32 mouse cellular contexts compared by ENCODE assay signal in genomic region chr5:74711988-74712387, GRCm38 (mm10). TPM values are rescaled to one million over a fixed set of nuclear protein-coding genes. Genes with fewer than 3 reads are reported as not detected.
"Had no signal": no experiment of that assay in that cellular context is flagged by ENCODE, and none has a peak within 500 bp of the region (broad histone marks: within the 10 kb centered on the region; RNA-seq: fewer than 3 reads in every experiment).

No protein-coding gene starts in this region.

- H3K4me1 ChIP-seq: limb, embryonic 15.5 days; liver, embryonic 12.5 days; liver, embryonic 13.5 days; liver, embryonic 15.5 days; lung, embryonic 15.5 days; midbrain, embryonic 15.5 days; neural tube, embryonic 12.5 days had no signal

- H3K9me3 ChIP-seq: limb, embryonic 10.5 days; limb, embryonic 12.5 days; limb, embryonic 13.5 days; limb, embryonic 15.5 days; liver, embryonic 12.5 days; liver, embryonic 13.5 days; liver, embryonic 15.5 days; lung, embryonic 15.5 days; megakaryocyte, embryonic 14.5 days; midbrain, embryonic 10.5 days; midbrain, embryonic 12.5 days; midbrain, embryonic 13.5 days; midbrain, embryonic 15.5 days; neural tube, embryonic 12.5 days had no signal

- H3K4me2 ChIP-seq: limb, embryonic 12.5 days; limb, embryonic 13.5 days; limb, embryonic 15.5 days; liver, embryonic 11.5 days; liver, embryonic 12.5 days; liver, embryonic 13.5 days; liver, embryonic 15.5 days; lung, embryonic 14.5 days; lung, embryonic 15.5 days; midbrain, embryonic 12.5 days; midbrain, embryonic 13.5 days; midbrain, embryonic 15.5 days; neural tube, embryonic 12.5 days had no signal

- H3K27ac ChIP-seq: limb, embryonic 10.5 days; limb, embryonic 12.5 days; limb, embryonic 13.5 days; limb, embryonic 15.5 days; liver, embryonic 12.5 days; liver, embryonic 13.5 days; liver, embryonic 14.5 days; liver, embryonic 15.5 days; lung, embryonic 15.5 days; macrophage; midbrain, embryonic 10.5 days; midbrain, embryonic 12.5 days; midbrain, embryonic 13.5 days; midbrain, embryonic 15.5 days; neural tube, embryonic 12.5 days had no signal

- DNase-seq: left cerebral cortex, postnatal 4 days; liver; liver, embryonic 13.5 days; liver, postnatal 0 days; lung, adult 18-20 months; lung, adult 2 months; lung, embryonic 14.5 days; lung, postnatal 10 days; lung, postnatal 14 days; lung, postnatal 36 days; lung, postnatal 4 days had no signal

- ATAC-seq: liver, embryonic 12.5 days; liver, postnatal 0 days; lung, postnatal 0 days; midbrain, embryonic 13.5 days; midbrain, embryonic 15.5 days; midbrain, embryonic 16.5 days had no signal

- H3K4me3 ChIP-seq: limb, embryonic 10.5 days; limb, embryonic 12.5 days; limb, embryonic 13.5 days; limb, embryonic 15.5 days; liver, embryonic 12.5 days; liver, embryonic 13.5 days; liver, embryonic 15.5 days; lung, embryonic 15.5 days; megakaryocyte, embryonic 14.5 days; midbrain, embryonic 10.5 days; midbrain, embryonic 12.5 days; midbrain, embryonic 13.5 days; midbrain, embryonic 15.5 days; myocyte; neural tube, embryonic 12.5 days had no signal

- H3K36me3 ChIP-seq: limb, embryonic 10.5 days; limb, embryonic 12.5 days; limb, embryonic 13.5 days; limb, embryonic 15.5 days; liver, embryonic 12.5 days; liver, embryonic 13.5 days; liver, embryonic 15.5 days; lung, embryonic 15.5 days; midbrain, embryonic 10.5 days; midbrain, embryonic 12.5 days; midbrain, embryonic 13.5 days; midbrain, embryonic 15.5 days; neural tube, embryonic 12.5 days had no signal

- H3K27me3 ChIP-seq: limb, embryonic 13.5 days; liver, embryonic 12.5 days; liver, embryonic 13.5 days; liver, embryonic 15.5 days; lung, embryonic 15.5 days; midbrain, embryonic 12.5 days; midbrain, embryonic 15.5 days; neural tube, embryonic 12.5 days had no signal

- H3K9ac ChIP-seq: limb, embryonic 12.5 days; limb, embryonic 13.5 days; limb, embryonic 15.5 days; liver, embryonic 12.5 days; liver, embryonic 13.5 days; liver, embryonic 14.5 days; liver, embryonic 15.5 days; liver, postnatal 0 days; lung, embryonic 14.5 days; lung, embryonic 15.5 days; midbrain, embryonic 12.5 days; midbrain, embryonic 13.5 days; midbrain, embryonic 15.5 days; neural tube, embryonic 12.5 days had no signal

RNA-seq across cellular contexts. Expression of gene Lnx1, which starts 9.3 kb away (rescaled TPM):
- total RNA-seq: megakaryocyte, adult 5-6 weeks; monocyte, adult 5-6 weeks had no signal
- polyA plus RNA-seq: liver, embryonic 15.5 days; macrophage had no signal
